Mouse (Mus musculus) left cerebral cortex, postnatal 4 days (tissue): ENCODE measurements around the gene Eya2. TPM values are rescaled to one million over a fixed set of nuclear protein-coding genes. Genes with fewer than 3 reads are reported as not detected.

Experiments used
- DNase-seq: peaks from one replicate; pipeline ENCODE4 v3.0.0-alpha.2; 2022
- intact Hi-C: fragments of 180-260 bp; cut with DNase I; formaldehyde crosslinking; loops from one replicate; pipeline ENCODE4 v1.15.1; 2025
- total RNA-seq, 2 experiments: library from RNA; stranded (reverse); gene quantifications; 2 replicates each; pipeline ENCODE4 v1.2.3; 2021

Eya2 gene
- total RNA-seq, 2 experiments from 2014 or later: 7.0 to 7.8 TPM

DNA sequence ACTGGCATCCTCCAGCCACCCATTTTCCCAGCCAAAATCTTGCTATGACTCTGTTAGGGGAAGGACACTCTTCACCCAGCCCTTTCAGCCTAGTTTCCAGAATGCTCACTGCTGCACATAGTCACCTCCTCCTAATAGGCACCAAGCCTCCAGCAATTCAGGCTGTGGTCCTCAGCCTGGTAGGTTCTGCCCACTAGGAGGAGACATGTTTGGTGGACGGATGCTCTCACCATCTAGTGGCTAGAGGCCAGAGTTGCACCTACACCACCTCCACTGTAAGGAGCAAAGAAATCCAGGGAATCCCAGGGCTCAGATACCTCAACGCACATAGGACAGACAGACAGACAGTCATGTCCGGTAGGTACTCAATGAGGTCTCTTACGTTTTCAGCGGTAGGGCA lies 216.7 kb downstream of the Eya2 start:
- intact Hi-C loops: loop anchor here (10.0 kb wide), 1 partner anchor 233 kb away; no protein-coding TSS in a partner anchor
- peak; percentile 71 for DNase-seq

DNA sequence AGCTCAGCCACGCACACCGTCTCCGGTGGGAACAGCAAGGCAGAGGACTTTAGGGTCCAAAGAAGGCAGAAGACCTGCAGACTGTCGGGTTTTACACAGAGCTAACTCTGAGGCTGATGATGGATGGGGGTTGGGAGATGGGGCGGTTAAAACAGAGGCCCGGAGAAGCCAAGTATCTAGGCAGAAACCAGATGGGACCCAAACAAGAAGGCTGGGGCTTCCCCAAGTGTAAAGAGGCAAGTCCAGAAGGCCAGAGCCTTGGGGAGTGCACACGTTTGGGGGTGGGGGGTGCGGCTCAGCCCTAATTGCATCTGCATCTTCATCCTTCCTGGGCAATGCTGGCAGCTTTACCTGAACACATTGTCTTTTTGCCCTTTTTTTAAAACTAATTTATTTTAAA lies 218.1 kb downstream of the Eya2 start:
- intact Hi-C loops: loop anchor here (10.0 kb wide), 1 partner anchor 232 kb away; no protein-coding TSS in a partner anchor
- DNase-seq: no peak

DNA sequence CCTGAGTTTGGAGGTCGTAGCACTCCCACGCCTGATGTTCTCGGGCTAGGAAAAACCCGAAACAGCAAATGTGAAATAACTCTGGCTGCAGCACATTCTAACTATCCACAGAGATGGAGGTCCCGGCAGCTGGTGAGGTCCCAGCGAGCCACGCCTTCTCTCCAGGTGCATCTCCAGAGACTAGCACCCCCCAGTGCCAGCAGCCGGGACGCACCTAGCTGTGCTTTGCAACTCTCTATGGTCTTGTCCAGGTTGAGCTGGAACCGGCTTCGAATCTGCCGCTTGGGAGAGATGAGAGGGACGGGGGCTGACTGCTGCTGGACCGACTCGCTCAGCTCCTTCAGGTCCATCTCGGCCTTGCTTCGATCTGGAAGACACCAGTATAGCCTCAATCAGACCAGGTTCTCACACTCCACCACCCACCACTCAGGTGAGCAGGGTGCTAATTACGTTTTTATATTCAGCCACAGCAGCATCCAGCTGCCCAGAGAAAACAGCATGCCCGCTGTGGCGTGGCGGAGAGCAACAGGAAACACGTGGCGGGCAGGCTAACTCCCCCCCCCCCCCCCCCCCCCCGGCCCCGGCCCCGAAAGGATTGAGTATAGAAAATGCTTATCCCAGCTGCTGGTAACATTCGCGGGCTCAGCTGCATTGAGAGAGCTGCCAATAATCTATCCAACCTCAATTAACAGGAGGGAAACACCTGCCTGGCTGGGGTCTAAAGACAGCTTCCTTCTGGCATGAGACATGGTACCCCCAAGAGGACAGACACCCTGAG lies 220.5 kb downstream of the Eya2 start:
- DNase-seq: no peak
- intact Hi-C loops: loop anchor here (10.0 kb wide), 1 partner anchor 230 kb away; no protein-coding TSS in a partner anchor

DNA sequence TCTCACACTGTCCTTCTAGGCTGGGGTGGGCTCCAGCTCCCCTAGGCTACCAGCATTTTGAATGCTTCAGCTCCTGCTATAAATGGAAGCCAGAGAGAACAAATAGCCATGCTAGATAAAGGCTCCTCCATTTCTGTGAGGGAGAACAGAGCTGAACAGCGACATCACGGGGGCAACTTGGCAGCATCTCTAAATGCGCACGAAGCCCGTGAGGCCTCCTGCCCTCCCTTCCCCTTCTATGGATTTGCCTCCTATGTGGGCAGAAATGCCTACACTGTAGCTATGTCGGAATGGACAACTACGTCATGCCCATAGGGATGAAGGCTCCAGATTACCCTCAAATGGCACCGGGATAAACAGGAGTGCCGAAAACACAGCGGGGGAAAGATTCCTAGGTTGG lies 222.6 kb downstream of the Eya2 start:
- no peak for DNase-seq
- intact Hi-C loops: loop anchor here (10.0 kb wide), 1 partner anchor 227 kb away; no protein-coding TSS in a partner anchor

DNA sequence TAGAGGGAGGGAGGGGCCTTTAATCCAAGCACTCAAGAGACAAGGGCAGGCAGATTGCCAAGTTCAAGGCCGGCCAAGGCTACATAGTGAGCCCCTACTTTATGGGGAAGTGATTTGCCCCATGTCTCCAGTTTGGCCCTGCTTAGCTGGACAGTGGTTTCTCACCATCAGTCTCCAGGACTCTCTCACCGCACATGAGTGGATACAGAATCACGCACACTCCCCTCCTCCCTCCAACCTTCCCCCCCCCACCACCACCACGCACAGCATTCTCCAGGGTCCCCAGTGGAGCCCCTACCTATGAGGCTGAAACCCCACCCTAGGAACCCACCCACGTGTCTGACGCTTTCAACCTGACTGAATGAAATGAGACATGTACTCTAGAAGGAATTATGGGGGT lies 223.7 kb downstream of the Eya2 start:
- DNase-seq: no peak
- intact Hi-C loops: loop anchor here (10.0 kb wide), 1 partner anchor 226 kb away; no protein-coding TSS in a partner anchor

DNA sequence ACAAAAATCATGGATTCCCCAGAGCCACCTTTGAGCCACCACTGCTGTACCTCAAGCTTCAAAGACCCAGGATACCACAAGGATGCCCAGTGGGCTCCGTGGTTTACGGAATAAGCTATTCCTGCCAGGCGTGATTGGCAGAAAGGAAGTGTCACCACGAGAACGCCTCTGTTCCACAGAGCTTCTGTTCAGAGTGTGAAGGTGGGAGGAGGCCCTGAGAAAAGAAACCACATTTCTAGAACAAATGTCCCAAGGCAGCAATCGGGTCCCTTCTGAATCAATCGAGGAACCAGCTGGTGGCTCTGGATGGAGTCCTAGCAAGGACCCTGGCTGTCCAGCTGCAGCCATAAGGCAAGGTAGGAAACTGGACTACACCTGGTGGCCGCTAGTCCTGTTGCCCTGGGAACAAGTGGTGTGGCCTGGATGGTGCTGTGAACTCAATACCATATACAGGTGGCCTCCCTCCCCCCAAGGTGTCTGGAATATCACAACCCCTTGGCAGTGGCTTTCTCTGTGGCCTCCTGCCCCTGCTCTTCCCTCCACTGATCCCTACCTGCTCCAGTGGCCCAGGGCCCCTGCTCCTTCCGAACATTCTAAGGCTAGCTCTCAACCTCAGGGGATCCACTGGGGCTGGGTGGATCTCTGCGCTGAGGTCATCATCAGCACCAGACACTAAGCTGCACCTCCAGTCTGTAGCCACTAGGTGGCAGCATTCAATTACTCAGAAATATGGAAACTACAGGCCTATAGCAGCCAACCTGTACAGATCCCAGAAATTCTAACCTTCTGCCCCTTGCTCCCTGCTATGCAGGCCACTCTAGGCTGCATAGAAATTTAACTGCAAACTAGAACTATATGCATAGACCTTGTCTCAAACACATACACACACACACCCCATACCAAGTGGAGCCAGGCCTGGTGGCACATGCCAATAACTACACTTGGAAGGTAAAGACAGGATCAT lies 224.4 kb downstream of the Eya2 start:
- intact Hi-C loops: loop anchor here (10.0 kb wide), 1 partner anchor 226 kb away; no protein-coding TSS in a partner anchor
- DNase-seq: peak; percentile 54

DNA sequence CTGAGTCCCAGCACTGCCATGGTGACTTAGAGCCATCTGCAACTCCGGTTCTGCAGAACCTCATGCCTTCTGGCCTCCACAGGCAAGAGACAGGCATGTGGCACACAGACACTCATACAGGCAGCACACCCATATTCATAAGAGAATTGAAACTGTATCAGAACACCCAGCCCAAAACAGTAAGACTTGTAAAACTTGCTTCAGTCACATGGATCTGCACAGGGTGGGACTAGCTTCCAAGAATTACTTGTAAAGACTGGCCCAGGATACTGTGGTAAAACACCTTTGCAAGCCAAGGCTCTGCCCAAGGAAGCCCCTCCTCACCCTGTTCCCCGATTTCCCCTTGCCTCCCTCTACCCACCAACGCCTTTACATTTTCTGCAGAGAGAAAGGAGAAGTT lies 225.2 kb downstream of the Eya2 start:
- no peak for DNase-seq
- intact Hi-C loops: loop anchor here (2.0 kb wide), 1 partner anchor 93 kb away; no protein-coding TSS in a partner anchor

DNA sequence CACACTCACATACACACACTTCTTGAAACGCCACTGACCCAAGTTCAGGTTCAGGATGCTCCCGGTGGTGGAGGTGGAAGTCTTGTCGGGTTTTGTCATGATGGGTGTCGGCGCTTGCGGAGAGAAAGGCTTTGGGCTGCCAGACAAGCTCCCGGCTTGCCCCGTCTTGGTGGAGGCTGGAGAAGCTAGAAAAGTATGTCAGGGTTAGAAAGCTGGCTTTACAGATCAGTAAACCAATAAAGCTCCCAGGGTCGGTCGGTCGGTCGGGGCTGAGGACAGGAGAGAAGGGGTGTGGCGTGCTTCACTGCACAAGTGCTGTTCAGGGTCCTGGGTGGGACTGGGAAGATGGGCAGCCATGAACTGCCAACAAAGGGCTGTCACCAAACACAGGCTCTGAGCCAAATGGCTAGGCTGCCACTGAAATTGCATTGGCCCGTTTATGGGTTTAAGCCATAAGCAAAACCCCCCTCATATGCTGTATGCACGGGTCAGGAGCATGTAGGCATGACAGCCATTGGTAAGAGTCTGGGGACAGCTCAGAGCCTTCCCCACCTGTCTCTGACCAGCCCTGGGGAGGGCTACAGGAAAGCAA lies 225.8 kb downstream of the Eya2 start:
- intact Hi-C loops: loop anchor here (2.0 kb wide), 1 partner anchor 92 kb away; no protein-coding TSS in a partner anchor
- DNase-seq: no peak

Other genes starting within 250 kb of the Eya2 start
- 1 to 10 TPM; 4.3 to 5.8 TPM for gene Zfp663, start 226.3 kb upstream of the Eya2 start, total RNA-seq
- 10 to 100 TPM; 16.5 TPM for gene Zfp334, start 206.8 kb upstream of the Eya2 start, total RNA-seq
- gene Ocstamp, start 194.6 kb upstream of the Eya2 start, total RNA-seq: not detected
- 10 to 100 TPM; 13.0 to 14.2 TPM for gene Slc13a3, start 121.8 kb upstream of the Eya2 start, total RNA-seq
- gene Trp53rka, start 101.7 kb upstream of the Eya2 start, total RNA-seq: 10 to 100 TPM; 22.4 to 24.6 TPM
- gene Slc2a10, start 91.2 kb upstream of the Eya2 start, total RNA-seq: 1 to 10 TPM; 1.1 to 1.3 TPM